Mouse (Mus musculus): ENCODE results near the gene Rogdi.

- TF ChIP-seq CTCF (IDR thresholded peaks at IDR 0.05), result no peak
- TF ChIP-seq EP300 (IDR thresholded peaks at IDR 0.05), result no peak
Measured at GRCm38 (mm10) chr16:4974521-4974920, 38.8 kb downstream of the Rogdi start.
